ENCODE assay signal across 22 mouse cellular contexts in genomic region chr3:83876299-83876698, GRCm38 (mm10).
"Had no signal": no experiment of that assay in that cellular context is flagged by ENCODE, and none has a peak within 500 bp of the region (broad histone marks: within the 10 kb centered on the region; RNA-seq: fewer than 3 reads in every experiment).

No protein-coding gene starts in this region.

- H3K4me1 ChIP-seq: limb, embryonic 13.5 days; liver, embryonic 12.5 days; liver, embryonic 15.5 days; lung, embryonic 15.5 days; midbrain, embryonic 15.5 days; neural tube, embryonic 13.5 days; stomach, embryonic 15.5 days had no signal

- H3K4me3 ChIP-seq: limb, embryonic 13.5 days; liver, embryonic 12.5 days; liver, embryonic 15.5 days; lung, embryonic 15.5 days; megakaryocyte, embryonic 14.5 days; midbrain, embryonic 12.5 days; midbrain, embryonic 15.5 days; myocyte; neural tube, embryonic 13.5 days; stomach, embryonic 15.5 days had no signal

- H3K27me3 ChIP-seq: limb, embryonic 13.5 days; liver, embryonic 12.5 days; liver, embryonic 15.5 days; lung, embryonic 15.5 days; midbrain, embryonic 12.5 days; midbrain, embryonic 15.5 days; neural tube, embryonic 13.5 days; stomach, embryonic 15.5 days had no signal

- H3K27ac ChIP-seq: kidney, postnatal 0 days; limb, embryonic 13.5 days; liver, embryonic 12.5 days; liver, embryonic 15.5 days; lung, embryonic 15.5 days; midbrain, embryonic 12.5 days; midbrain, embryonic 15.5 days; neural tube, embryonic 13.5 days; stomach, embryonic 15.5 days had no signal

- H3K9ac ChIP-seq: limb, embryonic 13.5 days; liver, embryonic 12.5 days; liver, embryonic 15.5 days; lung, embryonic 15.5 days; midbrain, embryonic 12.5 days; midbrain, embryonic 15.5 days; neural tube, embryonic 13.5 days; stomach, embryonic 15.5 days had no signal

- H3K4me2 ChIP-seq: limb, embryonic 13.5 days; liver, embryonic 12.5 days; liver, embryonic 15.5 days; lung, embryonic 15.5 days; midbrain, embryonic 12.5 days; midbrain, embryonic 15.5 days; neural tube, embryonic 13.5 days; stomach, embryonic 15.5 days had no signal

- DNase-seq: kidney, adult 2 months; kidney, postnatal 4 days; left cerebral cortex, postnatal 4 days; liver; lung, adult 18-20 months; lung, postnatal 10 days; lung, postnatal 36 days; retina, postnatal 1 day; right cerebral cortex, postnatal 25 days; spleen, adult 18-20 months; thymus, postnatal 25 days had no signal

- H3K9me3 ChIP-seq: limb, embryonic 13.5 days; liver, embryonic 12.5 days; liver, embryonic 15.5 days; lung, embryonic 15.5 days; midbrain, embryonic 12.5 days; midbrain, embryonic 15.5 days; stomach, embryonic 15.5 days had no signal

- ATAC-seq: liver, embryonic 12.5 days; midbrain, embryonic 15.5 days had no signal

- H3K36me3 ChIP-seq: limb, embryonic 13.5 days; liver, embryonic 12.5 days; liver, embryonic 15.5 days; lung, embryonic 15.5 days; midbrain, embryonic 12.5 days; midbrain, embryonic 15.5 days; neural tube, embryonic 13.5 days; stomach, embryonic 15.5 days had no signal
